ENCODE assay signal across 8 mouse cellular contexts in genomic region chr6:51270216-51271127, GRCm38 (mm10).
DNase-seq lines count a peak whose midpoint lies in the region; ATAC-seq and TF ChIP-seq lines count a peak whose summit lies in the region.

No protein-coding gene starts in this region.

- H3K36me3 ChIP-seq in forebrain, postnatal 0 days (ENCODE audit: insufficient read depth), result no peaks in the 10 kb centered on the region
- no peaks in the 10 kb centered on the region for H3K36me3 ChIP-seq in lung, embryonic 15.5 days

- peak overlapping the region; percentile 53 for H3K9ac ChIP-seq in forebrain, postnatal 0 days
- H3K9ac ChIP-seq in lung, embryonic 15.5 days, result peak overlapping the region; percentile 81

- TF ChIP-seq CTCF in forebrain, postnatal 0 days (IDR thresholded peaks at IDR 0.05; ENCODE audit: low read depth), result peak; percentile 43

- no peaks in the 10 kb centered on the region for H3K4me1 ChIP-seq in brown adipose tissue, adult 24 weeks (ENCODE audit: control insufficient read depth, insufficient read depth, insufficient read length, low read length)
- no peaks in the 10 kb centered on the region for H3K4me1 ChIP-seq in forebrain, postnatal 0 days (ENCODE audit: insufficient read depth)
- H3K4me1 ChIP-seq in lung, embryonic 15.5 days, result peaks cover 16% of the 10 kb centered on the region

- H3K27me3 ChIP-seq in forebrain, postnatal 0 days (ENCODE audit: insufficient read depth, low read length), result 0 out of 2 replicates have a peak, but pooled peaks cover 3% of the 10 kb centered on the region
- H3K27me3 ChIP-seq in lung, embryonic 15.5 days, result no peaks in the 10 kb centered on the region

- DNase-seq in ES-CJ7 (ENCODE audit: low read depth, low spot score), result peak; percentile 98
- peak; percentile 86 for DNase-seq in forebrain, postnatal 0 days
- DNase-seq in heart, postnatal 4 days, result peak; percentile 95
- DNase-seq in layer of hippocampus, adult 8-10 months (ENCODE audit: low spot score in 2 of 2), result peak; percentile 33 to 35
- DNase-seq in ovary, postnatal 14 days (ENCODE audit: low spot score), result peak; percentile 91
- DNase-seq in thymus, postnatal 10 days (ENCODE audit: low spot score in 2 of 2), result peak; percentile 91 to 93

- no peak overlapping the region for H3K27ac ChIP-seq in brown adipose tissue, adult 24 weeks (replicated peaks; ENCODE audit: low read depth, low read length)
- 0 out of 2 replicates have a peak overlapping the region, but pooled peaks have one; percentile 9 for H3K27ac ChIP-seq in forebrain, postnatal 0 days (ENCODE audit: low read depth, low read length)
- H3K27ac ChIP-seq in lung, embryonic 15.5 days, result peak overlapping the region; percentile 72

- no peaks in the 10 kb centered on the region for H3K9me3 ChIP-seq in forebrain, postnatal 0 days (ENCODE audit: low read length)
- no peaks in the 10 kb centered on the region for H3K9me3 ChIP-seq in lung, embryonic 15.5 days

- H3K4me3 ChIP-seq in brown adipose tissue, adult 24 weeks (ENCODE audit: insufficient read depth, low read depth, low read length), result peak overlapping the region; percentile 56
- H3K4me3 ChIP-seq in forebrain, postnatal 0 days (ENCODE audit: low read depth, low read length), result peak overlapping the region; percentile 59
- H3K4me3 ChIP-seq in lung, embryonic 15.5 days, result peak overlapping the region; percentile 75

- WGBS in forebrain, postnatal 0 days, result 2% methylated on average over 80 of the region's 80 CpGs
- under 1% methylated on average over 80 of the region's 80 CpGs for WGBS in lung, embryonic 15.5 days

- peak; percentile 94 for ATAC-seq in forebrain, postnatal 0 days
- ATAC-seq in lung, embryonic 15.5 days (ENCODE audit: borderline replicate concordance, extremely low read depth, low FRiP score, low TSS enrichment), result peak; percentile 92

- peak overlapping the region; percentile 98 for H3K4me2 ChIP-seq in forebrain, postnatal 0 days (ENCODE audit: low read depth)
- H3K4me2 ChIP-seq in lung, embryonic 15.5 days, result peak overlapping the region; percentile 94

Comparison
In these comparisons a context has a peak if more than half of its experiments do, and no peak if none do; other contexts are left out.
1. DNase-seq: peak in every context shown above with its lines; median percentile 98 in ES-CJ7; 95 in heart, postnatal 4 days; 92 in thymus, postnatal 10 days; 91 in ovary, postnatal 14 days; 86 in forebrain, postnatal 0 days; 34 in layer of hippocampus, adult 8-10 months.